Mouse (Mus musculus): ENCODE results near the gene Hmgb1. TPM values are rescaled to one million over a fixed set of nuclear protein-coding genes. Genes with fewer than 3 reads are reported as not detected.
A peak's percentile ranks its signal among the peaks of the same experiment; 100 is the strongest.

Gene Hmgb1
- polyA plus RNA-seq, 1 experiment from 2014 or later: 1,140 TPM

DNA sequence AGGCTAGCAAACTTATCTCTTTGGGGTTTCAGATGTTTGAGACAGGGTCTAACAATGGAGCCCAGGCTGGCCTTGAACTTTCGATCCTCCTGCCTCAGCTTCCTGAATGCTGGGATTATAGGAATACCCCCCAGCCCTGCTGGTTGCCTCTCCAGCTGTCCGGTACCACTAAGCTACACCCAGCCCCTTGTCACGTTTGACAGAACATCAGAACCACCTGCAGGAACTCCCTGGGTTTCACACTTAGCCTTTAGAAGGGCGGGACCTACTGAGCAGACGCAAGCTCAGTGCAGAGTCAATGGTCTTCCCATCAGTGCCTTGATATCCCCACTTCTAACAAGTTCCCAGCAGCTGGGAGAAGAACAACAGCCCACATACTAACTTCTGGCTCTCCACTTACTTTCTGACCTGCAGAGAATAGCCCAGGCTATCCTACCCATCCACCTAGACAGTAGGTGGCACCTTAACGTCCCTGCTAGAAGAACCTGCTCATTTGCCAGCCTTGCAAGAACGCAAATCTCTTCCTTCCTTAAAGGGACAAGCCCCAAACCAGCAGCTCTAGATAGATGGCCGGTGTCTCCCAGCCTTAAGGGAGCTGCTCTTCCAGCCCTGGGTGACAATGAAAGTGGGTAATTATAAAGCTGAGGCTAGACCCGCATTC is 178.5 kb downstream of the Hmgb1 start:
- ATAC-seq (replicated peaks): peak; percentile 23; the same call in 1 of the 2 replicates
- Histone ChIP-seq H3K4me1 (peaks cover 19% of the 10 kb centered on the region), H3K36me3 (no peaks in the 10 kb centered on the region), H3K4me3 (peak overlapping the region; percentile 39), H3K9me3 (no peaks in the 10 kb centered on the region), H3K4me2 (replicated peaks) (peak overlapping the region; percentile 57), H3K27ac (replicated peaks) (peak overlapping the region; percentile 72), H3K9ac (replicated peaks) (peak overlapping the region; percentile 35; the same call in 1 of the 2 replicates), H3K27me3 (no peaks in the 10 kb centered on the region)
- 57% methylated on average over 9 of the region's 9 CpGs for WGBS

- H3K9ac ChIP-seq (replicated peaks): no peak overlapping the region
- no peak for ATAC-seq (replicated peaks)
- 34% methylated on average over 9 of the region's 9 CpGs for WGBS
- no peak overlapping the region for H3K27ac ChIP-seq (replicated peaks)
- peaks cover 19% of the 10 kb centered on the region for H3K4me1 ChIP-seq
- no peaks in the 10 kb centered on the region for H3K36me3 ChIP-seq
- H3K4me3 ChIP-seq: no peak overlapping the region
- no peaks in the 10 kb centered on the region for H3K9me3 ChIP-seq
- no peak overlapping the region for H3K4me2 ChIP-seq (replicated peaks)
- H3K27me3 ChIP-seq: no peaks in the 10 kb centered on the region
These were observed 179.2 kb downstream of the Hmgb1 start for GRCm38 (mm10) chr5:149005083-149005482.

DNA sequence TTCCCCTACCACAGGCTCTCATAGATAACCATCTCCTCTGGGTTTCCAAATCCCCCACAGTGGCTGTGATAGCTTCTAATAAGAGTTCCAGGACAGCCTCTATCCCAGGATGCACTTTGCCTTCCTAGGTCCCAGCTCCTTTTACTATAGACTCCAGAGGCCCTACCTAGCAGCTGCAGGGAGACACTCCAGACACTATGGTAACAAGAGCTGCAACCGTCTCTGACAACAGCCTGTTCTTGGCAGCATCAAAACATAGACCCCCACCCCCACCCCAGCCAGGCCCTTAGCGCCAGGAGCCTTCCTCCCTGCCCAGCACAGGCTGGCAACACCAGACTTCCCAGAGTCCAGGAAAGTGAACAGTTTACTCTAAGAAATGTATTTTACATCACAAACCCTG is 181.2 kb downstream of the Hmgb1 start:
- H3K4me1 ChIP-seq: peaks cover 19% of the 10 kb centered on the region
- 26% methylated on average over 2 of the region's 2 CpGs for WGBS
- ATAC-seq (replicated peaks): no peak
- H3K4me2 ChIP-seq (replicated peaks): no peak overlapping the region
- H3K27ac ChIP-seq (replicated peaks): no peak overlapping the region
- H3K9me3 ChIP-seq: no peaks in the 10 kb centered on the region
- H3K9ac ChIP-seq (replicated peaks): no peak overlapping the region
- no peak overlapping the region for H3K4me3 ChIP-seq
- H3K36me3 ChIP-seq: no peaks in the 10 kb centered on the region
- no peaks in the 10 kb centered on the region for H3K27me3 ChIP-seq

DNA sequence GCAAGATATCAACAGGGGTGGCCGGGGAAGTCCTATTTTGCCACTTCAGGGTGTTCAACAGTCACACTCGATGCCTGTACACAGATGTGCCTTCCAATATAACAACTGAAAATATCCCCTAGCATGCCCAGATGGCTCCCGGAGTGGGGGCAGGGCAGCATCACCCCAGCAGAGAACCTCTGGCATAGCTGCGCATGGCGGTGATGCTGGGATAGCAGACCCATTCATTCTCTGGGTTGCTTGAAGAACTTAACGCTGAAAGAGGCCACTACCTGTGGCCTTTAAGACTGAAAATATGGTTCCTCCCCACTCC is 181.5 kb downstream of the Hmgb1 start:
- Histone ChIP-seq H3K9ac (replicated peaks) (no peak overlapping the region), H3K36me3 (no peaks in the 10 kb centered on the region), H3K4me2 (replicated peaks) (no peak overlapping the region), H3K27me3 (no peaks in the 10 kb centered on the region), H3K4me1 (peaks cover 19% of the 10 kb centered on the region), H3K9me3 (no peaks in the 10 kb centered on the region), H3K4me3 (no peak overlapping the region), H3K27ac (replicated peaks) (no peak overlapping the region)
- ATAC-seq (replicated peaks): no peak
- WGBS: 78% methylated on average over 6 of the region's 6 CpGs

DNA sequence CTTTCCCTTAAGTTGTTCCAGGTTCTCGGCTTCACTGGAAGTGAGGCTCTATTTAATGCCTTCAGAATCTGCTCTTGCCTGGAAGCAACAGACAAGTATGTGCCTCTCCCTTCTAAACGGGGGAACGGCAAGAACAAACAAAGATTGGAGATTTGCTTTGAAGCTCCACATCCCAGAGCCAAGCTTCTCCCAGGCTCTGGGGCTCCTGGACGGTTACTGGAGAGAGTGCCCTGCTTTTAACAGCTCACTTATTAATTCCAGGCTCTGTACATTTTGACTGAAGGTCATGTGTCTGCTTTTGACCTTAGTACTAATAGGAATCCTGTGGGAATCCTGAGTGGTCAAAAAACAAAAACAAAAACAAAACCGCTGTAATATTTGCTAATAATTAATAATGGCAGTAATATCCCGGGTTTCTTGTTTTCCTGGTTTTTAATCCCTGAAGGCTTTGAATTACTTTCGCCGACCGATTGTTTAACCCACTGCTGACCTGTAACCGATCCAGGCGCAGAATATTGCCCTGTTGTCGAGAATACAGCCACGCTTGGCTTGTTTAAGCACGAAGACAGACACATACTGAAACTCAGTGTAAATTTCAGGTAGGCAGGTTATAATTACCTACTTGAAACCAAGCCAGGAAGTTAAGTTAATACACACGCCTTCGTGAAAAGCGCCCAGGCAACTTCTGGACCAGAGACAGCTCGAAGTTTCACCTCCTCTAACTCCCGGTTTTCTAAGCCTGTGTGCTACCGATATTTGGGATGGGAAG is 182.1 kb downstream of the Hmgb1 start:
- no peak overlapping the region for H3K4me2 ChIP-seq (replicated peaks)
- 72% methylated on average over 20 of the region's 20 CpGs for WGBS
- no peaks in the 10 kb centered on the region for H3K9me3 ChIP-seq
- no peak for ATAC-seq (replicated peaks)
- peaks cover 16% of the 10 kb centered on the region for H3K4me1 ChIP-seq
- H3K36me3 ChIP-seq: no peaks in the 10 kb centered on the region
- no peaks in the 10 kb centered on the region for H3K27me3 ChIP-seq
- no peak overlapping the region for H3K9ac ChIP-seq (replicated peaks)
- no peak overlapping the region for H3K27ac ChIP-seq (replicated peaks)
- H3K4me3 ChIP-seq: no peak overlapping the region

DNA sequence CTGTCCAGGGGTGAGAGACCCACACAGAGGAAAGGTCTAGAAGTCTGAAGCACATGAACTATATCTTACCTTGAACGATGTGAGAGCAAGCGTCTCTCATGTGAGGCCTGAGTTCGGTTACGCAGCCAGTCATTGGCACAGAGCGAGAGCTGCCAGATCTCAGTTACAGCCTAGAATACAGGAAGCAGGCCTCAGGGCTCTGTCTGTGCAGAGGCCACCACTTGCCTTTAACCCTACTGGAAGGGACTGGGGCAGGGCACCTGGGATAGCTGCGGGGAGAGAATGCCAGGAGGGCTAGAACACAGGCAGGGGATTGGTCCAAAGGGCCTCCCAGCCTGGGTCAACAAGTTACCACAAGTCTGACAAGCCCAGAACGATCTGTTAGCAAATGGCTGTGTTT is 184.5 kb downstream of the Hmgb1 start:
- no peaks in the 10 kb centered on the region for H3K27me3 ChIP-seq
- no peak overlapping the region for H3K4me2 ChIP-seq (replicated peaks)

GRCm38 (mm10) chr5:148998512-148998911 is 185.8 kb downstream of the Hmgb1 start:
- no peak for ATAC-seq (replicated peaks)
- Histone ChIP-seq H3K9ac (replicated peaks) (no peak overlapping the region), H3K27ac (replicated peaks) (no peak overlapping the region), H3K4me1 (peaks cover 25% of the 10 kb centered on the region), H3K9me3 (no peaks in the 10 kb centered on the region), H3K36me3 (no peaks in the 10 kb centered on the region), H3K27me3 (no peaks in the 10 kb centered on the region), H3K4me3 (no peak overlapping the region), H3K4me2 (replicated peaks) (no peak overlapping the region)
- WGBS: 94% methylated on average over 14 of the region's 14 CpGs

More for the DNA sequence above, 184.5 kb downstream of the Hmgb1 start:
- H3K9me3 ChIP-seq: no peaks in the 10 kb centered on the region
- no peak overlapping the region for H3K9ac ChIP-seq (replicated peaks)
- no peak overlapping the region for H3K4me3 ChIP-seq
- no peak overlapping the region for H3K27ac ChIP-seq (replicated peaks)
- ATAC-seq (replicated peaks): no peak
- H3K36me3 ChIP-seq: no peaks in the 10 kb centered on the region
- H3K4me1 ChIP-seq: peaks cover 15% of the 10 kb centered on the region
- WGBS: 88% methylated on average over 7 of the region's 7 CpGs

DNA sequence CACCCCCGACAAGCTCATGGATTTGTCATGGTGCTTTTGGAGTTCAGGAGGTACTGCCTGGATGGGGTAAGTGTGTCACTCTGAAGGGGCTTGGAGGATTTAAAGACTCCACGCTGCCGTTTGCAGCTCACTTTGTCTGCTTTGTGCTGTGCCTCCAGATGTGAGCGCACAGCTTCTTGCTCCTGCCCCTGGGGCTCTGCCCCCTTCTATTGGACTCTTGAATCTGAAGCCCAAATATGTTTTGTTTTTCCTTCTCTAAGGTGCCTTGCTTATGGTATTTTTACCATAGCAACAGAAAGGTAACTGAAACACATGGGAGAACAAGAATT is 187.6 kb downstream of the Hmgb1 start:
- Histone ChIP-seq H3K4me2 (replicated peaks) (no peak overlapping the region), H3K27me3 (no peaks in the 10 kb centered on the region), H3K4me3 (no peak overlapping the region), H3K4me1 (peaks cover 25% of the 10 kb centered on the region), H3K36me3 (no peaks in the 10 kb centered on the region), H3K9me3 (no peaks in the 10 kb centered on the region), H3K9ac (replicated peaks) (no peak overlapping the region), H3K27ac (replicated peaks) (no peak overlapping the region)
- WGBS: 49% methylated on average over 4 of the region's 4 CpGs
- no peak for ATAC-seq (replicated peaks)

Other genes with a start within 250 kb of the Hmgb1 start
- 5.6 and 7.4 TPM in 2 replicates for gene Gm42791, start 189.3 kb downstream of the Hmgb1 start, polyA plus RNA-seq (2015; fragmentation: Nextera tagmentation; extraction: Ambion mirVana)
- 51.6 and 51.7 TPM in 2 replicates for gene Uspl1, start 139 bp downstream of the Hmgb1 start, polyA plus RNA-seq (2015; fragmentation: Nextera tagmentation; extraction: Ambion mirVana)
- gene Alox5ap, start 80.3 kb upstream of the Hmgb1 start, polyA plus RNA-seq (2015; fragmentation: Nextera tagmentation; extraction: Ambion mirVana): 8.3 and 8.8 TPM in 2 replicates
- 0.95 and 1.7 TPM in 2 replicates for gene Medag, start 227.3 kb upstream of the Hmgb1 start, polyA plus RNA-seq (2015; fragmentation: Nextera tagmentation; extraction: Ambion mirVana)

Data from forebrain, embryonic 15.5 days (tissue).